Mouse (Mus musculus) spleen, embryonic (tissue): ENCODE measurements around the gene Wdr73.
"Not testable (repeated sequence)": the region's sequence is repeated elsewhere in the genome, so short reads cannot be mapped to it uniquely, and the experiment has no call there.

Source experiments
- CTCF ChIA-PET: fragments of 350-600 bp; sonication (Branson Sonifier 250); formaldehyde crosslinking; loops from one replicate; lab custom pipeline; 2022; lab: Charles Lee

Wdr73 gene

GRCm38 (mm10) chr7:80900944-80901501, at the start of gene Wdr73:
Gene Wdr73 (minus strand): TSS chr7:80901269.
- CTCF ChIA-PET = interaction anchor here (0.9 kb wide), 1 partner anchor 35 kb away, joined by 3 read pairs; no protein-coding TSS in a partner anchor

DNA sequence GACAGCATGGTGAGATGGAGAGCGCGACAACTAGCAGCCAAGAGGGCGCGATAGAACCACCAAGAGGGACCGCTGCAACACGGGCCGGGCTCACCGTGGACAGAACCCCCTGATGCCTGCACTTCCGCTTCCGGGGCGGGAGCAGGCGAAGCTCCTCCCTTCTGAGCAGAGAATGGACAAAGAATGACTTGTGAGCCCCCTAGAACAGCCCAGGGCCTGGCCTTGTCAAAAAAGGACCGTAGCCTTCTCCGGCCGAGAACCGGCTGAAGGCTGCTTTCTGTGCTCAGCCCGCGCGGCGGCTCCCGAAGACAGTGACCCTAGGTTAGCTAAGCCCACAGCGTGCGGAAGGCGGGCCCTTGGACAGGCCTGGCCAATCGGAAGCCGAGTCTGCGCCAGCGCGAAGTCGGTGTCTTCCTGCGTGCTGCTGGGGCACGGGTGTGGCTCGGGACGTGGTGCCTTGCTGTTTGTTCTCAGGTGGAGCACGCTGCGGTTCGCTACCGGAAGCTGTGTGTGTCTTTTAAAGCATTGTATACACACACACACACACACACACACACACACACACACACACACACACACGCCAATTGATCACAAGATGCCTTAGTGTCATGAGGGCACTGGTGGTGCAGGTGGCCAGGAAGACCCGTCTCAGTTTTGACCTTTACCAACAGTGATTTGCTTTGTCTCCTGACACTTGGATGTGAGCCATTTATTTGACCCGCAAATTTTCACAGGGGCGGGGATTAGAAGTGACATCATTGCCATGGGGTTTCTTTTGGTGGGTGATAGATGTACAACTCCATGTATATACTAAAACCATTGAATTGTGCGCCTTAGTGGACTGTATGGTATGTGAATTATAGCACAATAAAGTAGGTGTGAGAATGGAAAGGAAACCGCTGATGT, 46.6 kb upstream of the Wdr73 start, which contains the start of gene Sec11a:
Gene Sec11a, minus strand, starts transcription at position 336 of the 906 bp plus-strand sequence.
- CTCF ChIA-PET = interaction anchor here (0.6 to 0.7 kb wide), 4 partner anchors 61 to 233 kb away, joined by 4 to 10 read pairs (median 6); no protein-coding TSS in a partner anchor

- CTCF ChIA-PET = no interaction called here
Measured at GRCm38 (mm10) chr7:80939808-80940207, 38.7 kb upstream of the Wdr73 start.

DNA sequence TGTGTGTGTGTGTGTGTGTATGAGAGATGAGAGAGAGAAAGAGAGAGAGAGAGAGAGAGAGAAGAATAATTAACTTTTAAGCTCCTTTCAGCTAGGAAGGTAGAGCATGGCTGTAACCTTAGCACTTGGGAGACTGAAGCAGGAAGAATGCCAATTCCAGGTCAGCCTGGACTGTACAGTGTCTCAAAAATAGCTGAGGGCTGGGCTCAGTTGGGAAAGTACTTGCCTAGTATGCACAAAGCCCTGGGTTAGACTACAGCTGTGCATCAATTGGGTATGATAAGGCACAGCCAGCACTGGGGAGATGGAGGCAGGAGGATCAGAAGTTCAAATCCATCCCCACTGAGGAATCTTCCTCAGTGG, 36.2 kb upstream of the Wdr73 start:
- CTCF ChIA-PET = not testable (repeated sequence)

- CTCF ChIA-PET = interaction anchor here (1.3 kb wide), 1 partner anchor 36 kb away, joined by 3 read pairs; the partner anchor contains the start of gene Wdr73
Measured at GRCm38 (mm10) chr7:80936617-80937303, 35.7 kb upstream of the Wdr73 start.

GRCm38 (mm10) chr7:80935834-80936233, 34.8 kb upstream of the Wdr73 start:
- CTCF ChIA-PET = interaction anchor here (1.3 kb wide), 1 partner anchor 35 kb away, joined by 3 read pairs; the partner anchor contains the start of gene Wdr73

GRCm38 (mm10) chr7:80932777-80933176, 31.7 kb upstream of the Wdr73 start:
- CTCF ChIA-PET = interaction anchor here (0.6 kb wide), 1 partner anchor 16 kb away, joined by 4 read pairs; no protein-coding TSS in a partner anchor

GRCm38 (mm10) chr7:80931618-80932207, 30.6 kb upstream of the Wdr73 start:
- CTCF ChIA-PET = no interaction called here

DNA sequence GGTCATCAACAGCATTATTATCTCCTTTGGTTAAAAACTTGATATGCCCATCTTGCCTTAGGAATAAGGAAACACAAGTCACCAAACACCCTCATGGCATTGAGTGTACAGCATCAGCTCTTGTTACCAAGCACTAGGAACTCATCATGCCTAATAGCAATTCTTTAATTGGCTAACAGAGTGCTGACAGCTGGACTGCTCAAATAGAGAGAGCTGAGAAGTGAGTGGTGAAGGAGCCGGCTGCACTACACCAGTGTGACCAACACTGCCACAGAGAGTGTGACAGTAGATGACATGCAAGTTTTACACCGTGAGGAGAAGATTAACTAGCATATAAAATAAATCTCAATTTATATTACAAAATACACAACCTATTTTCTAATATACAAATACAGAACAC, 22.1 kb upstream of the Wdr73 start:
- CTCF ChIA-PET = no interaction called here

GRCm38 (mm10) chr7:80919647-80920008, 18.6 kb upstream of the Wdr73 start:
- CTCF ChIA-PET = no interaction called here

DNA sequence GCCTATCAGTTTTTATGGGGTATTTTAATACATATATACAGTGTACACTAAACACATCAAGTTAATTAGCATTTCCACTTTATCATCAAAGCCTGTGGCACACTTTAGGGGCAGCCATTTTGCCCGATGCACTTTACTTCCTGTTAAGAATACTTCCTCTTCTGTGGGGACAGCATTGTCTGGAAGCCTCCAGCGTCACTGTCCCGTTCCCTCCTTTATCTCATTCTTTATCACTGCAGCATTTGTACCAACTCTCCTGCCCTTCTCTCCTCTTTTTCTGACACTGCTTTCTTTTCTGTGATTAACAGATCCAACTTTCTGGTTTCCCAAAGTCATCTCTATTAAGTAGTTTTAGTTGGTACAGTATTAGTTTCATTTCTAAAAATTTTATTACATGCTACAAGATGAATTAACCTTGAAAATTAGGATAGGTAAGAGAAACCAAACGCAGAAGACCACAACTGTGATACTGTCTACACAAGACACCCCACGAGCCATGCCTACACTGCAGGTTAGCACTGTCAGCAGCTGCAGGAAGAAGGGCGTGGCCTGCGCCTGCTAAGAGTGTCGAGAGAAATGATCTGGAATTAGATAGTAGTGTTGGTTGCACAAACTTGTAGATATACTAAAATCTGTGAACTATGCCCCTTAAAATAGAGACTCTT, 18.0 kb upstream of the Wdr73 start:
- CTCF ChIA-PET = no interaction called here

- CTCF ChIA-PET = no interaction called here
Measured at GRCm38 (mm10) chr7:80917916-80918465, 16.9 kb upstream of the Wdr73 start.

GRCm38 (mm10) chr7:80912496-80912895, 11.4 kb upstream of the Wdr73 start:
- CTCF ChIA-PET = no interaction called here

GRCm38 (mm10) chr7:80911053-80911452, 10.0 kb upstream of the Wdr73 start:
- CTCF ChIA-PET = interaction anchor here (0.5 kb wide), 1 partner anchor 50 kb away, joined by 3 read pairs; no protein-coding TSS in a partner anchor

DNA sequence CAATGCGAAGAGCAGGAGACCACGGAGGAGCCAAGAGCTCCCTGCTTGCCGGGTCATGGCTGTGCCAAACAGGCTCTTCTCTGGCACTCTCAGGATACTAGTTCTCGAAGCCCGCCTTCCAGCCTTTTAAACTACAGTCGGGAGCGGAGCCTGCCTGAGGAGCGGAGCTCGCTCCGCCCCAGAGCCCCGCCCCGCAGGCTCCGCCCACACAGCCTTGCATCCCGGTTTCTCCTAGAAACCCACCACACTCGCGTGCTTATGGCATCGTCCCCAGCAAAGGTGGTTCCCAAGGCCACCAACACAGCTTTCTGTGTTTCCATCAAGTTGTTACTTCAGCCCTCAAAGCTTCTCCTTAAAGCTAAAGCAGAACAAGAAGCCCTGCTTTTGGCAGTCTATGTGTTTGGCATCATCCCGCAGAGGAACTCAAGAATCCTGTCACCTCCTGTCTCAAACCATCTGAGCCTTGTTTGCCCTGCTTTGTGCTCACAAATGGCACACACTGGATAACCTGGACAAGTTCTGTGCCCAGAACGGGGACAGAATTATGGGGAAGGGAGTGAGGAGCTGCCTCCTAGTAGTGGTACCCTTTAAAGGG, 3.9 kb upstream of the Wdr73 start, which contains the start of gene Nmb:
Gene Nmb, minus strand, starts transcription at position 156 of the 595 bp plus-strand sequence.
- CTCF ChIA-PET = no interaction called here

- CTCF ChIA-PET = interaction anchor here (0.5 kb wide), 1 partner anchor 11 kb away, joined by 3 read pairs; no protein-coding TSS in a partner anchor
Measured at GRCm38 (mm10) chr7:80903625-80904422, 2.8 kb upstream of the Wdr73 start.

GRCm38 (mm10) chr7:80901541-80902274, 639 bp upstream of the Wdr73 start:
- CTCF ChIA-PET = no interaction called here

DNA sequence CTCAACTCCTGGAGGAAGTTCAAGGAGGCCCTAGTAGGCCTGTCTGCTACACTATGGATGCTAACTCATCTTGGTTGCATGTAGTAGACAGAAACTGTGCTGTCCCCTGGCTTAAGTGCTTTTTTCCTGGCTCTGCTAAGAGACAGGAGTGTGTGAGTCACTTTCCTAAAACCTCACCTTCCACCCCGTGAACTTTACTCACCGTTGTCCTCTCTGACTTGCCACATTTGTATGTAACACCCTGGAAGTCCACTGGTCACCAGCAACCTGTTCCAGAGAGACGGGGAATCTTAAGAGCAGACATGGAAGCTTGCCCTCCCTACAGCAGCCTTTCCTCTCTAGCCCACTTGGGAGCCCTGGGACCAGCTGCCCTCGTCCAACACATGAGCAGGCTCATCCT, 3.3 kb downstream of the Wdr73 start:
- CTCF ChIA-PET = no interaction called here

DNA sequence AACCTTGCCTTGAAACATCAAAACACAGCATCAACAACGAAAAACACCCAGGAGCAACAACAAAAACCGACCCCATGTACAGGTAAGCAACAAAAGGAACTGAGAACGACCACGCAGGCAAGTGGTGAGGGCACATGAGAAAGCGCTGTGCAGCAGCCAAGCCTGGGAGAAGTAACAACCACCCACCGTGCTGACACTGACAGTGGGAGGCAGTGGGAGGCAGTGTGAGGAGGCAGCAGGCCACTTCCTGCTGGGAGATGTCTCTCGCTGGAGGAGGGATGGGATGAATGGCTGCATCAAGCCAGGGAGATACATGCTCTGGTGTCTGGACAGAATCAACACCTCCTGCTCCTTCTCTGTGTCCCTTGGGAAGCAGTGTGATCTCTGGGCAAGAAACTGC, 3.9 kb downstream of the Wdr73 start:
- CTCF ChIA-PET = no interaction called here
